Comparison of ENCODE assay signal across 20 mouse cellular contexts in genomic region chr1:188008476-188008875, GRCm38 (mm10).
DNase-seq lines count a peak whose midpoint lies in the region; ATAC-seq lines count a peak whose summit lies in the region.
"Had no signal": no experiment of that assay in that cellular context is flagged by ENCODE, and none has a peak within 500 bp of the region (broad histone marks: within the 10 kb centered on the region; RNA-seq: fewer than 3 reads in every experiment).

No protein-coding gene starts in this region.

- no peak for ATAC-seq in heart, embryonic 14.5 days (ENCODE audit: insufficient number of reproducible peaks, insufficient read depth, low FRiP score, low read depth)
- ATAC-seq in hindbrain, embryonic 14.5 days (ENCODE audit: low FRiP score): no peak
- ATAC-seq in hindbrain, embryonic 11.5 days (ENCODE audit: low FRiP score): no peak
- ATAC-seq: activated CD4-positive, CD25-positive, alpha-beta regulatory T cell, adult 4 months; forebrain, embryonic 13.5 days; forebrain, postnatal 0 days; hindbrain, postnatal 0 days had no signal

- no peaks in the 10 kb centered on the region for H3K9me3 ChIP-seq in heart, embryonic 10.5 days
- no peaks in the 10 kb centered on the region for H3K9me3 ChIP-seq in heart, embryonic 14.5 days (ENCODE audit: control insufficient read depth, low read length)
- no peaks in the 10 kb centered on the region for H3K9me3 ChIP-seq in hindbrain, embryonic 14.5 days (ENCODE audit: control insufficient read depth, low read length)
- H3K9me3 ChIP-seq in hindbrain, embryonic 11.5 days (ENCODE audit: control insufficient read depth, low read length): no peaks in the 10 kb centered on the region
- H3K9me3 ChIP-seq: embryonic facial prominence, embryonic 10.5 days; forebrain, embryonic 13.5 days; hindbrain, embryonic 12.5 days had no signal

- H3K9ac ChIP-seq in heart, embryonic 14.5 days (ENCODE audit: low read length): peak overlapping the region; percentile 38; the same call in 1 of the 2 replicates
- H3K9ac ChIP-seq in hindbrain, embryonic 14.5 days: no peak overlapping the region
- no peak overlapping the region for H3K9ac ChIP-seq in hindbrain, embryonic 11.5 days (ENCODE audit: low read depth, low read length)
- H3K9ac ChIP-seq: forebrain, embryonic 13.5 days; forebrain, postnatal 0 days; hindbrain, embryonic 12.5 days had no signal

- peaks cover 43% of the 10 kb centered on the region for H3K4me1 ChIP-seq in heart, embryonic 10.5 days
- peaks cover 19 to 49% of the 10 kb centered on the region in 2 experiments for H3K4me1 ChIP-seq in heart, embryonic 14.5 days (ENCODE audit: control insufficient read depth in 2 of 2, insufficient read depth in 2 of 2, low read length in 2 of 2)
- no peaks in the 10 kb centered on the region for H3K4me1 ChIP-seq in hindbrain, embryonic 14.5 days (replicated peaks; ENCODE audit: control insufficient read depth, insufficient read depth, low read length)
- no peaks in the 10 kb centered on the region for H3K4me1 ChIP-seq in hindbrain, embryonic 11.5 days (replicated peaks; ENCODE audit: control insufficient read depth, insufficient read depth, low read length)
- H3K4me1 ChIP-seq: embryonic facial prominence, embryonic 10.5 days had no signal

- no peaks in the 10 kb centered on the region for H3K27me3 ChIP-seq in heart, embryonic 10.5 days (ENCODE audit: insufficient read depth, poor library complexity, severe bottlenecking)
- no peaks in the 10 kb centered on the region for H3K27me3 ChIP-seq in heart, embryonic 14.5 days (ENCODE audit: control insufficient read depth, insufficient read depth, low read length)
- no peaks in the 10 kb centered on the region; the same call in 1 of the 2 replicates for H3K27me3 ChIP-seq in hindbrain, embryonic 14.5 days (ENCODE audit: control insufficient read depth, insufficient read depth, low read length)
- no peaks in the 10 kb centered on the region for H3K27me3 ChIP-seq in hindbrain, embryonic 11.5 days (ENCODE audit: control insufficient read depth, insufficient read depth, low read length)
- H3K27me3 ChIP-seq: hindbrain, embryonic 12.5 days had no signal

- H3K4me3 ChIP-seq in heart, embryonic 10.5 days: no peak overlapping the region; the same call in 1 of the 2 replicates
- no peak overlapping the region for H3K4me3 ChIP-seq in heart, embryonic 14.5 days (ENCODE audit: control insufficient read depth in 1 of 2, insufficient read depth in 1 of 2, low read depth in 1 of 2, low read length in 2 of 2)
- H3K4me3 ChIP-seq in hindbrain, embryonic 14.5 days (replicated peaks; ENCODE audit: low read length): no peak overlapping the region
- no peak overlapping the region for H3K4me3 ChIP-seq in hindbrain, embryonic 11.5 days (ENCODE audit: low read depth, low read length)
- H3K4me3 ChIP-seq: embryonic facial prominence, embryonic 10.5 days; forebrain, embryonic 13.5 days; hindbrain, embryonic 12.5 days had no signal

- H3K27ac ChIP-seq in heart, embryonic 10.5 days: peak overlapping the region; percentile 78
- peak overlapping the region in 1 of 2 experiments; percentile 35; a peak in 3 of 4 replicates for H3K27ac ChIP-seq in heart, embryonic 14.5 days (replicated peaks in 1 of 2; ENCODE audit: control insufficient read depth in 1 of 2, insufficient read depth in 1 of 2, low read depth in 2 of 2, low read length in 2 of 2)
- no peak overlapping the region for H3K27ac ChIP-seq in hindbrain, embryonic 14.5 days
- no peak overlapping the region for H3K27ac ChIP-seq in hindbrain, embryonic 11.5 days (ENCODE audit: low read depth, low read length)
- H3K27ac ChIP-seq: embryonic facial prominence, embryonic 10.5 days; forebrain, embryonic 13.5 days; hindbrain, embryonic 12.5 days; hindbrain, postnatal 0 days had no signal

- WGBS in heart, embryonic 10.5 days: 46% methylated on average over 13 of the region's 13 CpGs
- 46% methylated on average over 13 of the region's 13 CpGs for WGBS in heart, embryonic 14.5 days
- 72% methylated on average over 13 of the region's 13 CpGs for WGBS in hindbrain, embryonic 14.5 days
- WGBS in hindbrain, embryonic 11.5 days: 75% methylated on average over 13 of the region's 13 CpGs

- no peak for DNase-seq in heart, embryonic 10.5 days (ENCODE audit: low spot score)
- DNase-seq in heart, postnatal 10 days: no peak
- DNase-seq in heart, postnatal 25 days (ENCODE audit: low spot score): no peak
- no peak for DNase-seq in hindbrain, embryonic 14.5 days (ENCODE audit: low spot score)
- DNase-seq in hindbrain, embryonic 11.5 days (ENCODE audit: low spot score): no peak
- DNase-seq in R1 (ENCODE audit: low read depth, low spot score): peak; percentile 6
- DNase-seq in adrenal gland, postnatal 36 days: no peak
- DNase-seq: adrenal gland, postnatal 14 days; cerebellum, adult 2 months; cerebellum, postnatal 10 days; forebrain, postnatal 0 days; gastrocnemius, postnatal 14 days; kidney, adult 11 months; kidney, adult 9 months had no signal

- no peaks in the 10 kb centered on the region for H3K36me3 ChIP-seq in heart, embryonic 10.5 days
- H3K36me3 ChIP-seq in heart, embryonic 14.5 days (ENCODE audit: control insufficient read depth, insufficient read depth, low read length): no peaks in the 10 kb centered on the region
- no peaks in the 10 kb centered on the region for H3K36me3 ChIP-seq in hindbrain, embryonic 14.5 days (replicated peaks; ENCODE audit: control insufficient read depth, insufficient read depth)
- no peaks in the 10 kb centered on the region for H3K36me3 ChIP-seq in hindbrain, embryonic 11.5 days (ENCODE audit: control insufficient read depth, insufficient read depth, low read length)
- H3K36me3 ChIP-seq: embryonic facial prominence, embryonic 10.5 days; hindbrain, embryonic 12.5 days had no signal

- peak overlapping the region; percentile 75 for H3K4me2 ChIP-seq in heart, embryonic 14.5 days (ENCODE audit: low read length)
- H3K4me2 ChIP-seq in hindbrain, embryonic 14.5 days (replicated peaks): 0 out of 2 replicates have a peak overlapping the region, but pooled peaks have one; percentile 8
- no peak overlapping the region for H3K4me2 ChIP-seq in hindbrain, embryonic 11.5 days (replicated peaks; ENCODE audit: low read depth, low read length)
- H3K4me2 ChIP-seq: forebrain, embryonic 13.5 days; hindbrain, embryonic 12.5 days had no signal

- intact Hi-C loops in heart, postnatal 10 days (cut with DNase I): no loop called here
- intact Hi-C loops in heart, postnatal 25 days (cut with DNase I): no loop called here
